Mouse (Mus musculus) intestine, embryonic 16.5 days (tissue): ENCODE measurements around the gene Etnk1. TPM values are rescaled to one million over a fixed set of nuclear protein-coding genes. Genes with fewer than 3 reads are reported as not detected.

Experiments
- ATAC-seq: fragments of 200-750 bp; cut with Nextera tagmentation; 2 replicates; pipeline ENCODE4 v1.8.0; 2017; ENCODE audit warnings: moderate TSS enrichment, moderate library complexity
- H3K27ac ChIP-seq: fragments of 300-500 bp; sonication (generic); 2 replicates; pipeline ENCODE4 v1.5.1; 2014; ENCODE audit warnings: mild to moderate bottlenecking, low read length
- H3K27me3 ChIP-seq: fragments of 300-500 bp; sonication (generic); replicated peaks from 2 replicates; pipeline ENCODE4 v1.6.1; 2014; ENCODE audit warnings: low read length, control low read depth, mixed read lengths; ENCODE audit not compliant: control insufficient read depth, insufficient read depth
- H3K36me3 ChIP-seq: fragments of 300-500 bp; sonication (generic); 2 replicates; pipeline ENCODE4 v1.6.1; 2014; ENCODE audit warnings: low read length, control low read depth; ENCODE audit not compliant: control insufficient read depth, insufficient read depth
- H3K4me1 ChIP-seq: fragments of 300-500 bp; sonication (generic); 2 replicates; pipeline ENCODE4 v1.6.1; 2014; ENCODE audit warnings: low read length, control low read depth, mixed read lengths; ENCODE audit not compliant: control insufficient read depth, insufficient read depth
- H3K4me2 ChIP-seq: fragments of 300-500 bp; sonication (generic); 2 replicates; pipeline ENCODE4 v1.6.1; 2014; ENCODE audit warnings: low read depth, low read length, control low read depth
- H3K4me3 ChIP-seq: fragments of 300-500 bp; sonication (generic); 2 replicates; pipeline ENCODE4 v1.5.1; 2014; ENCODE audit warnings: mild to moderate bottlenecking, low read length
- H3K9ac ChIP-seq: fragments of 300-500 bp; sonication (generic); 2 replicates; pipeline ENCODE4 v1.6.1; 2014; ENCODE audit warnings: low read depth, low read length
- H3K9me3 ChIP-seq: fragments of 300-500 bp; sonication (generic); 2 replicates; pipeline ENCODE4 v1.6.1; 2016; ENCODE audit warnings: low read length, control low read depth; ENCODE audit not compliant: control insufficient read depth
- WGBS: fragments of 180-500 bp; shearing (Covaris S2); extraction: QIAGEN DNeasy Blood & Tissue Kit; methylation state at CpG from one replicate; pipeline ENCODE4 v1.1.7; 2014; 5-methylcytosine and 5-hydroxymethylcytosine counted together
- polyA plus RNA-seq: library from polyadenylated mRNA; unstranded; fragments of >200 nt; fragmentation: Nextera tagmentation; extraction: Ambion mirVana; gene quantifications from 2 replicates; pipeline ENCODE4 v1.2.1, GENCODE M21; 2015

Gene Etnk1
- polyA plus RNA-seq, 1 experiment from 2014 or later: 12.6 TPM

DNA sequence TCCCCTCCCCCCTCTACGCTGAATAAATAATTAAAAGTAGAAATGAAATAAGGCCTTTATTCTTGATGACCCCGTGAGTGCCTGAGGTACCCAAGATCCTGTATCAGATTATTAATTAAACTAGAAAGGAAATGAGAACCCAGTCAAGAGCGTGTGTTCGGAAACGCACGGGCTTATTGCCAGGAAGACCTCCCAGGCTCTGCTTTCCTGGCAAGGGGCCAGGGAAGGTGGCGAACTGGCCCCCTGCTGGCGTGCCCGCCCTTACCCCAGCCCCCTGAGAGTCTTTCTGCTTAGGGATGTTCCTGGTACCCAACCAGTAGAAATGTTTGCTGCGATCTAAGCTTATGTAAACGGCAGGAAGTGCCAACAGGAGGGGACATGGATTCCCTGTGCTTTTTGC, 49.2 kb downstream of the Etnk1 start:
- Histone ChIP-seq H3K27me3 (no peaks in the 10 kb centered on the region), H3K36me3 (no peaks in the 10 kb centered on the region), H3K4me3 (no peak overlapping the region), H3K9me3 (peaks cover 4% of the 10 kb centered on the region; the same call in 1 of the 2 replicates), H3K27ac (no peak overlapping the region), H3K9ac (no peak overlapping the region), H3K4me1 (no peaks in the 10 kb centered on the region), H3K4me2 (no peak overlapping the region)
- 61% methylated on average over 11 of the region's 11 CpGs for WGBS
- ATAC-seq: no peak

DNA sequence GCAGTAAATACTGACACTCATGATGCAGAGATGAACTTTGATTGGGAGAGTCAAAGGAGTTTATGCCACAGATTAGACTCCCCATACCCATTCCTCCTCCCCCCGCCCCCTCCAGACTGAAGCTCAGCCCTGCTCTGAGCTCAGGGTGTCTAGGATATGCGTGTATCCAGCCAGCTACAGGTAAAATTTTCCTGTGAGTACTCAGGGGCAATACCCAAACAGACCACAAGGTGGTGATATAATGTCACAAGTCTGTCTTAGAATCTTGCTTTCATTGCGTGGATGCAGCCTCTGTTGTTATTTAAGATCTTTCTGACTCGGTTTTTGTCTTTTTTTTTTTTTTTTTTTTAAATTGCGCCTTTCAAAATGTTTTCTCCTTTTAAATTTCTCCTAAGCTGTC, 52.3 kb downstream of the Etnk1 start:
- Histone ChIP-seq H3K4me1 (no peaks in the 10 kb centered on the region), H3K27me3 (no peaks in the 10 kb centered on the region), H3K4me2 (no peak overlapping the region), H3K9me3 (peaks cover 4% of the 10 kb centered on the region; the same call in 1 of the 2 replicates), H3K9ac (no peak overlapping the region), H3K27ac (no peak overlapping the region), H3K4me3 (no peak overlapping the region), H3K36me3 (no peaks in the 10 kb centered on the region)
- no peak; the same call in 1 of the 2 replicates for ATAC-seq
- 6% methylated on average over 5 of the region's 5 CpGs for WGBS

DNA sequence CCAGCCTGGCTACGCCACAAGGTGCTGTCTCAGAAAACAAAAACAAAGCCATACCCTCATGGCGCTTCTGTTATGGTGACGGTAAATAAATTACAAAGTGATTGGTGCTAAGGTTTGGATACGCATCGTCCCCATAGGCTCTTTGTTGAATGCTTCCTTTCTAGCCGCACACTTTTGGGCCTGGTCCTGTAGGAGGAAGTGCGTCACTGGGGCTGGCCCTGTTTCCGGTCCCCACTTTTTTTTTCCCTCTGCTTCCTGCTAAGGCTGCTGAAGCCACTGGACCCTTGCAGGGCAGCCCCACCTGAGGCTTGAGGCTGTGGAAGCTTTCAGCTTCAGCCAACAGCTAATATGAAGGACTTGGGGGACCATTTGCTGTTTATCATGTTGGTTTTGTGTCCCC, 54.2 kb downstream of the Etnk1 start:
- H3K27me3 ChIP-seq: no peaks in the 10 kb centered on the region
- no peak overlapping the region for H3K9ac ChIP-seq
- H3K4me2 ChIP-seq: no peak overlapping the region
- no peak overlapping the region for H3K27ac ChIP-seq
- no peaks in the 10 kb centered on the region for H3K36me3 ChIP-seq
- ATAC-seq: no peak
- H3K4me3 ChIP-seq: no peak overlapping the region
- no peaks in the 10 kb centered on the region for H3K9me3 ChIP-seq
- 85% methylated on average over 8 of the region's 8 CpGs for WGBS
- H3K4me1 ChIP-seq: no peaks in the 10 kb centered on the region

DNA sequence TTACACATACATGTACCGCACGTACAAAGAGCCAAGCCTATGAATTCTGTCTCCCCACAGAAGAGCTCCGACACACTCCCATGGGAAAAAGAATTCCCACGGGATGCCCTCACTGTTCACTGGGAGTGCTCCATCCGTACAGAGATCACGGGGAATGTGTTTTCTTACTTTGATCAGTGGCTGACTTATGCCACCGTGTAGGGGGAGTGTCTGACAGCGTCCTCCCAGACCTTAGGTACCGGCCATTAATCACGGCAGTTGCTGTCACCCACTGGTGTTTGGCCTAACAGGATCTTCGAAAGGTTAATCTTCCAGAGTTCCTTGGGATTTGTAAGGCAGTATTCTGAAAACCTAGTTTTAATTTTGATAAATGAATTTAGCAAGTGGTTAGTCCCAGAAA, 57.0 kb downstream of the Etnk1 start:
- Histone ChIP-seq H3K4me3 (no peak overlapping the region), H3K36me3 (no peaks in the 10 kb centered on the region), H3K27me3 (no peaks in the 10 kb centered on the region), H3K27ac (no peak overlapping the region), H3K9me3 (no peaks in the 10 kb centered on the region), H3K4me2 (no peak overlapping the region), H3K9ac (no peak overlapping the region), H3K4me1 (no peaks in the 10 kb centered on the region)
- WGBS: 64% methylated on average over 11 of the region's 11 CpGs
- no peak for ATAC-seq

DNA sequence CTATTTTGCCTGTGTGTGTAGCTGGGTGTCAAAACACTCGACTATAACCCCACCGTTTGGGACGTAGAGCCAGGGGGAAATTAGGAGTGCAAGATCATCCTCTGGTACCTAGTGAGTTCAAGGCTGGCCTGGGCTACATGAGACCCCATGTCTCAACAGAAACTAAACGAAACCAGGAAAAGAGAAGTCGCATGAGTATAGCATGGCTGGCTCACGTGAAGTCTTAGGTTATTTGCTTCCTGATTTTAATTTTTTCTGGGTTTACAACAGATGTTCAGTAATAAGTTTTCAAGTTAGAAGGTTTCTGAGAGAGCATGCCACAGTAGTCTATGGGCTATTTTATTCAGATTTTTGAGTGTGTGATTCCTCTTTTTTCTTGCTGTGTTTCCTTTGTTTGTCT, 57.9 kb downstream of the Etnk1 start:
- no peak overlapping the region for H3K27ac ChIP-seq
- no peaks in the 10 kb centered on the region for H3K36me3 ChIP-seq
- H3K4me2 ChIP-seq: no peak overlapping the region
- ATAC-seq: no peak
- H3K4me1 ChIP-seq: no peaks in the 10 kb centered on the region
- H3K9me3 ChIP-seq: no peaks in the 10 kb centered on the region
- no peaks in the 10 kb centered on the region for H3K27me3 ChIP-seq
- H3K9ac ChIP-seq: no peak overlapping the region
- 80% methylated on average over 6 of the region's 6 CpGs for WGBS
- no peak overlapping the region for H3K4me3 ChIP-seq

DNA sequence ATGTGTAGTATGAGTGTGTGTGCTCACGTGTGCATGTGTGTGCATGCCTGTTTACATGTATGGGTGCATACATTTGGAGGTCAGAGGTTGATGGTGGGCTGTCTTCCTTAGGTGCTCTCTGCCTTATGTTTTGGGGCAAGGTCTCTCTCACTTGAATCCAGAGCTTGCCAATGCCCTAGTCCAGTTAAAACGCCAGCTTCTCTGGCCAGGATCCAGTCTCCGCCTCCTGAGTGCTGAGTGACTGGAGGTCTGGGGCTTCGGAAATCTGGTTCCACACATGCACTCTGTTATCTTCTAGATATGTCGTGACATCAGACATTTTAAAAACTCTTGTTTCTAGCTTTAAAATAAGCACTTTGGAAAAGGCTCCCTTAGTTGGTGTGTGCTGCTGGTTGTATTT, 61.7 kb downstream of the Etnk1 start:
- H3K4me2 ChIP-seq: no peak overlapping the region
- 67% methylated on average over 5 of the region's 5 CpGs for WGBS
- H3K9ac ChIP-seq: no peak overlapping the region
- H3K27ac ChIP-seq: no peak overlapping the region
- no peaks in the 10 kb centered on the region for H3K4me1 ChIP-seq
- no peak overlapping the region for H3K4me3 ChIP-seq
- no peaks in the 10 kb centered on the region for H3K9me3 ChIP-seq
- ATAC-seq: no peak
- no peaks in the 10 kb centered on the region for H3K27me3 ChIP-seq
- no peaks in the 10 kb centered on the region for H3K36me3 ChIP-seq

DNA sequence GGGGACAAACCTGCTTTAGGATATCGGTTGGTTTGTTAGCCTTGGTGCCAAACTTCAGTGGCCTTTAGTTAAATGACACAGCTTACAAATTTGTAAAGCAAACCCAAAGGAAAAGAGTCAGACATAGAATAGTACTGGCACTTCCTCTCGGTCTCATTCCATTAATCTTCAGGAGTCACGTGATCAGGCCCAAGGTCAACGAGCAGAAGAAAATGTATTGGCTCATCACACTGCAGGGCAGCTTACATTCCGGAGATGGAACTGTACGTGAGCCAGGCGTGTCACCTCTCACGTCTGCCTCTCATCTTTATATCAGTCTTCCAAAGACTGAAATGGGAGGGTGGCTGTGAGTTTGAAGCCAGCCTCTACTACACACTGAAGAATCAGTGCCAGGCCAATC, 62.9 kb downstream of the Etnk1 start:
- no peaks in the 10 kb centered on the region for H3K9me3 ChIP-seq
- WGBS: 47% methylated on average over 8 of the region's 8 CpGs
- ATAC-seq: no peak
- no peaks in the 10 kb centered on the region for H3K36me3 ChIP-seq
- no peaks in the 10 kb centered on the region for H3K27me3 ChIP-seq
- no peak overlapping the region for H3K4me2 ChIP-seq
- no peak overlapping the region for H3K4me3 ChIP-seq
- H3K9ac ChIP-seq: no peak overlapping the region
- no peak overlapping the region for H3K27ac ChIP-seq
- no peaks in the 10 kb centered on the region for H3K4me1 ChIP-seq

DNA sequence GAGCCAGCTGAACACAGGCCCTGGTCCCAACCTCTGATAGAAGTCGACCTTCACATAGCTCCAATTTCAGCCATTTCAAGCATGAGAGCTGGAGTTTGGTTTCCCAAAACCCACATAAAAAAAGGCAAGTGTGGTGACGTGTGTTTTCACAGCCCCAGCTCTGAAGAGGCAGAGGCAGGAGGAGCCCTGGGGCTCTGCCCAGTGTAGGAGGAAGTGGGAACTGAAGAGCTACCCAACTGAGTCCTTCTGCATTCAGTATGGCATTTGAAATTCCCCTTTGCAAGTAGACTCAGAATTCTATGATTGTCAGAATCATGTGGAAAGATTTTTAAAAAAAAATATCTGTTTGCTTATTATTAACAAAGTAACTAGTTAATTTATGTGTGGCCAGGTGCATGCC, 63.9 kb downstream of the Etnk1 start:
- Histone ChIP-seq H3K4me1 (no peaks in the 10 kb centered on the region), H3K9ac (no peak overlapping the region), H3K36me3 (no peaks in the 10 kb centered on the region), H3K4me3 (no peak overlapping the region), H3K9me3 (no peaks in the 10 kb centered on the region), H3K27me3 (no peaks in the 10 kb centered on the region), H3K27ac (no peak overlapping the region), H3K4me2 (no peak overlapping the region)
- ATAC-seq: no peak
- 69% methylated on average over 2 of the region's 2 CpGs for WGBS

DNA sequence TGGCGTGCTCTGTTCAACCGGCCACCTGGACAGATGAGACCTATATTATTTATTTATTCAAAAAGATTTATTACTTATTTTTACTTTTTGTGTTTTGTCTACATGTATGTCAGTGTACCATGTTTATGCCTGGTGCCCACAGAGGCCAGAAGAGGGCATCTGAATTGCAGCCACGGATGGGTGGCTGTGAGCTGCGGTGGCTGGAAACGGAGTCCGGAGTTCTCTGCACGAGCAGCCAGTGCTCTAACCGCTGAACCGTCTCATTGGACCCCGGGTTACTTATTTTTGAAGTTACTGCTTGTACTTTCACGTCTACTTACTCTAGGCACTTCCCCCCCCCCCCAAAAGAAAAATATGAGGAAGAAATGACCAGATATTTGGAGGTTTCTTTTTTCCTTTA, 65.7 kb downstream of the Etnk1 start:
- Histone ChIP-seq H3K36me3 (no peaks in the 10 kb centered on the region), H3K27me3 (no peaks in the 10 kb centered on the region), H3K9me3 (no peaks in the 10 kb centered on the region), H3K27ac (no peak overlapping the region), H3K4me2 (no peak overlapping the region), H3K9ac (no peak overlapping the region), H3K4me1 (no peaks in the 10 kb centered on the region), H3K4me3 (no peak overlapping the region)
- ATAC-seq: no peak
- WGBS: 90% methylated on average over 11 of the region's 11 CpGs

DNA sequence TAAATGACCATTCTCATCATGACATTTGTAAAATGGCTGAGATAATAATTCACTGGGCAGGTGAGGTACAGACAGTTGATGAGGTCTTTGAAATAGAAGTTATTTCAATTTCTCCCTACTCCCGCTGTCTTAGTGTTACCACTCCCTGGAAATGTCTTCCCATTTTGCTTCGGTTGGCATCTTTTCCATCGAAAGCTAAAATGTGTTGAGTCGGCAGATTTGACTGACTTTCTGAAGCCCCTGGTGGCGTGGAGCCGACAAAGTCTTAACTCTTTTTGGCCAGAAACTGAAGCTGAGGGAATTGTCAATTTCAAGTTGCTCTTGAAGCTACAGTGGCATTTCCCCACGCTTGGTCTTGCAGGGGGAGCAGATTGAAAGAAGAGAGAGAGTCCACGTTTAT, 67.8 kb downstream of the Etnk1 start:
- Histone ChIP-seq H3K4me2 (no peak overlapping the region), H3K9ac (no peak overlapping the region), H3K4me3 (no peak overlapping the region), H3K36me3 (no peaks in the 10 kb centered on the region), H3K27ac (no peak overlapping the region), H3K27me3 (no peaks in the 10 kb centered on the region), H3K9me3 (no peaks in the 10 kb centered on the region), H3K4me1 (no peaks in the 10 kb centered on the region)
- WGBS: 87% methylated on average over 8 of the region's 8 CpGs
- ATAC-seq: no peak
